Mouse (Mus musculus): ENCODE results near the gene Vmn1r7. TPM values are rescaled to one million over a fixed set of nuclear protein-coding genes. Genes with fewer than 3 reads are reported as not detected.

The Vmn1r7 gene
- not detected for polyA plus RNA-seq (2014; fragmentation: Illumina TruSeq; extraction: RNeasy Lipid Tissue Mini Kit (QIAGEN cat#74804); ENCODE audit: low read depth, low replicate concordance)

GRCm38 (mm10) chr6:57025224-57025623 lies at the start of gene Vmn1r7:
TSS of gene Vmn1r7 (minus strand) at chr6:57025324.

GRCm38 (mm10) chr6:57066487-57066886 lies 41.4 kb upstream of the Vmn1r7 start, which contains the start of gene Vmn1r9:
TSS of gene Vmn1r9 (plus strand) at chr6:57066787.

GRCm38 (mm10) chr6:57031984-57032383 lies 6.9 kb upstream of the Vmn1r7 start, which contains the start of gene Vmn1r8:
TSS of gene Vmn1r8 (plus strand) at chr6:57032284.

GRCm38 (mm10) chr6:56996943-56997342 lies 28.2 kb downstream of the Vmn1r7 start, which contains the start of gene Vmn1r6:
TSS of gene Vmn1r6 (plus strand) at chr6:56997243.

Other genes with a start within 250 kb of the Vmn1r7 start
- gene Kbtbd2, start 227.5 kb downstream of the Vmn1r7 start, polyA plus RNA-seq (2014; fragmentation: Illumina TruSeq; extraction: RNeasy Lipid Tissue Mini Kit (QIAGEN cat#74804); ENCODE audit: low read depth, low replicate concordance) = 66.3 TPM
- 74.4 TPM for gene Fkbp9, start 193.3 kb downstream of the Vmn1r7 start, polyA plus RNA-seq (2014; fragmentation: Illumina TruSeq; extraction: RNeasy Lipid Tissue Mini Kit (QIAGEN cat#74804); ENCODE audit: low read depth, low replicate concordance)
- gene Nt5c3, start 101.4 kb downstream of the Vmn1r7 start, polyA plus RNA-seq (2014; fragmentation: Illumina TruSeq; extraction: RNeasy Lipid Tissue Mini Kit (QIAGEN cat#74804); ENCODE audit: low read depth, low replicate concordance) = 80.4 TPM
- gene Vmn1r4, start 101.3 kb downstream of the Vmn1r7 start, polyA plus RNA-seq (2014; fragmentation: Illumina TruSeq; extraction: RNeasy Lipid Tissue Mini Kit (QIAGEN cat#74804); ENCODE audit: low read depth, low replicate concordance) = 0.41 TPM
- not detected for gene Vmn1r5, start 55.1 kb downstream of the Vmn1r7 start, polyA plus RNA-seq (2014; fragmentation: Illumina TruSeq; extraction: RNeasy Lipid Tissue Mini Kit (QIAGEN cat#74804); ENCODE audit: low read depth, low replicate concordance)
- not detected for gene Vmn1r6, start 28.1 kb downstream of the Vmn1r7 start, polyA plus RNA-seq (2014; fragmentation: Illumina TruSeq; extraction: RNeasy Lipid Tissue Mini Kit (QIAGEN cat#74804); ENCODE audit: low read depth, low replicate concordance)
- gene Vmn1r8, start 7.0 kb upstream of the Vmn1r7 start, polyA plus RNA-seq (2014; fragmentation: Illumina TruSeq; extraction: RNeasy Lipid Tissue Mini Kit (QIAGEN cat#74804); ENCODE audit: low read depth, low replicate concordance) = not detected
- gene Vmn1r9, start 41.5 kb upstream of the Vmn1r7 start, polyA plus RNA-seq (2014; fragmentation: Illumina TruSeq; extraction: RNeasy Lipid Tissue Mini Kit (QIAGEN cat#74804); ENCODE audit: low read depth, low replicate concordance) = not detected
- gene Vmn1r10, start 84.1 kb upstream of the Vmn1r7 start, polyA plus RNA-seq (2014; fragmentation: Illumina TruSeq; extraction: RNeasy Lipid Tissue Mini Kit (QIAGEN cat#74804); ENCODE audit: low read depth, low replicate concordance) = not detected
- gene Vmn1r11, start 108.1 kb upstream of the Vmn1r7 start, polyA plus RNA-seq (2014; fragmentation: Illumina TruSeq; extraction: RNeasy Lipid Tissue Mini Kit (QIAGEN cat#74804); ENCODE audit: low read depth, low replicate concordance) = not detected
- not detected for gene Vmn1r12, start 131.6 kb upstream of the Vmn1r7 start, polyA plus RNA-seq (2014; fragmentation: Illumina TruSeq; extraction: RNeasy Lipid Tissue Mini Kit (QIAGEN cat#74804); ENCODE audit: low read depth, low replicate concordance)
- not detected for gene Vmn1r13, start 178.0 kb upstream of the Vmn1r7 start, polyA plus RNA-seq (2014; fragmentation: Illumina TruSeq; extraction: RNeasy Lipid Tissue Mini Kit (QIAGEN cat#74804); ENCODE audit: low read depth, low replicate concordance)
- gene Vmn1r14, start 206.4 kb upstream of the Vmn1r7 start, polyA plus RNA-seq (2014; fragmentation: Illumina TruSeq; extraction: RNeasy Lipid Tissue Mini Kit (QIAGEN cat#74804); ENCODE audit: low read depth, low replicate concordance) = not detected
- not detected for gene Vmn1r15, start 232.6 kb upstream of the Vmn1r7 start, polyA plus RNA-seq (2014; fragmentation: Illumina TruSeq; extraction: RNeasy Lipid Tissue Mini Kit (QIAGEN cat#74804); ENCODE audit: low read depth, low replicate concordance)

Measured in adrenal gland, adult 10 weeks (tissue).